Mouse (Mus musculus): Measurements from ENCODE around the gene Catsper2.

The Catsper2 gene

GRCm38 (mm10) chr2:121354820-121355592 lies 58.6 kb downstream of the Catsper2 start, which contains the start of gene Ppip5k1:
Gene Ppip5k1, minus strand, starts transcription at chr2:121355396.
- DNase-seq (ENCODE audit: extremely low spot score), result peak; percentile 96

- no peak for DNase-seq (ENCODE audit: extremely low spot score)
Measured at GRCm38 (mm10) chr2:121354378-121354777, 59.2 kb downstream of the Catsper2 start.

GRCm38 (mm10) chr2:121353156-121353555 lies 60.4 kb downstream of the Catsper2 start:
- DNase-seq (ENCODE audit: extremely low spot score), result no peak
